Mouse (Mus musculus) neutrophil, adult 83 days (primary cell): ENCODE measurements around the gene Cuta. TPM values are rescaled to one million over a fixed set of nuclear protein-coding genes. Genes with fewer than 3 reads are reported as not detected.

Source experiments
- total RNA-seq, 2 experiments: library from RNA; stranded (reverse); gene quantifications; one replicate each; pipeline ENCODE4 v1.2.4; 2023

Cuta gene
- 10 to 100 TPM; 62.3 to 63.5 TPM for total RNA-seq

DNA sequence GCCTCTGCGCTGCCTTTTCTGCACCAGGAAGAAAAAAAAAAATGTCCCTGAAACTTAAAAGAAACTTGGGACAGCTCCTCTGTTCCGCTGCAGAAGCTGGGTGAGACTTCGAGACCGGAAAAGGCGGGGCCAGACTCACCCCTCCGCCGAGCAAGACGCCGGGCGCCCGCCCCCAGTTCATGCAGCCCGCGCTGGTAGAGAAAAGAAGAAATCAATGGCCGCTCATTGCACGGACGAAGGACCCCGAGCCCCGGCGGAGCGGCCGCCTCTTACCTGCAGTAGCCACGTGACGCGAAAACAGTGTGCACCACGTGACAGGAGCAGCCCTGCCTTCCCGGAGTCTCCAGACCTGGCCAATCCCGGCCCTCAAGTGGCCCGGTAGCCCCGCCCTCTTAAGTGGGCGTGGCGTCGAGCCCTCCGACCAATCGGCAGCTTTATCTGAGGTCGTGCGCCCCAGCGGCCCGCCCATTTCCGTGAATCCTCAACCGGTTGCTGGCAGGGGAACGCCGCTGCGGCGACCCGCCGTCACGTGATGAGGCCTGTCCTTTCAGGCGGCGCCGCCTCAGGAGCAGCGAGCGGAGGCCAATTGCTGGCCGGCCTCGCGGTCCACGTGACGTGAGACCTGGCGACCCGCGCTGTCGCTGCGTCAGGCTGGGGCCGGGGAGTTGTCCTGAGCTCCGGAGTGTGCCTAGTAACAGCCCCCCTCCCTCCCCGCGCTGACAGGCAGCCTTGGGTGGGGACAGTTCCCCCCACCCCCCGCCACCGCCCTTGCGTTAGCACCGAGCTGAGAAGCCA is at the start of gene Cuta:
Gene Cuta (minus strand): TSS at position 392 of the 795 bp plus-strand sequence.

DNA sequence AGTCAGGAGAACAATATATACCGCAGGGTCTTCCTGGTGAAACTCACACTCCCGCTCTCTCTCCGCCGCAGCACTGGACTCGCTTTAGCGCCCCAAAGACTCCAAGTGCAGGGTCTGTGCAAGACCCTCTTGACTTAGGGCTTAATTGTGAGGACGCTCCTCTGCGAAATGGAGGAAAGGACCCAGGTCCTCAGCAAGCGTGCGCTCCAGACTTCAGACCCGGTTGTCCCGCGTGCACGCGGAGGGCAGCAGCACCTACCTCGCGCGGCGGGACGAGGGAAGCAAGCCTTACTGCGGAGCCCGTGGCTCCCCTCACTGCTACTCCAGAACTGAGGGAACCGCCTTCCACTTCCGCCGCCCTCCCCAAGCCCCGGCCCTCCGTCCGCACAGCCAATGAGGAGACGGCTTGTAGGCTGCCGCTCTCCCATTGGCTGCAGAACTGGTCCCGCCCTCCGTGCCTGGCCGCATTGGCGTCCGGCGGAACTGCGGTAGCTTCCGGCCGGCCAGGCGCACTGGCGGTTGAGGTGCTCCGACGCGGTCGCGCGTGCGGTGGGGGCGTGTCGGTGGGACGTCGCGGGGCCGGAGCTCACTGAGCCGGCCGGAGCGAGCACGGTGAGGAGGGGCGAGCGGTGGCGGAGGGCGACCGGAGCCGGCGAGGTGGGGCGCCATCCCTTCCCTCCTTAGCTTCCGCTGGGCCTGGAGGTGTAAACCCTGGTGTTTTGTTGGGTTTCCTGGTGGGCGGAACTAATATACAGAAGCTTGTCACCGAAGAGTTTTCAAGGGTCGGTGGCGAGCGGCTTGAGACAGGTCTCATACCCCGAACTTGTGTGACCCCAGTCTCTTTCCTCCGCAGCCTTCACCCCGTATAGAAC is 33.6 kb upstream of the Cuta start, which contains the start of gene Zbtb9:
Gene Zbtb9 (plus strand): TSS at position 465 of the 872 bp plus-strand sequence.

DNA sequence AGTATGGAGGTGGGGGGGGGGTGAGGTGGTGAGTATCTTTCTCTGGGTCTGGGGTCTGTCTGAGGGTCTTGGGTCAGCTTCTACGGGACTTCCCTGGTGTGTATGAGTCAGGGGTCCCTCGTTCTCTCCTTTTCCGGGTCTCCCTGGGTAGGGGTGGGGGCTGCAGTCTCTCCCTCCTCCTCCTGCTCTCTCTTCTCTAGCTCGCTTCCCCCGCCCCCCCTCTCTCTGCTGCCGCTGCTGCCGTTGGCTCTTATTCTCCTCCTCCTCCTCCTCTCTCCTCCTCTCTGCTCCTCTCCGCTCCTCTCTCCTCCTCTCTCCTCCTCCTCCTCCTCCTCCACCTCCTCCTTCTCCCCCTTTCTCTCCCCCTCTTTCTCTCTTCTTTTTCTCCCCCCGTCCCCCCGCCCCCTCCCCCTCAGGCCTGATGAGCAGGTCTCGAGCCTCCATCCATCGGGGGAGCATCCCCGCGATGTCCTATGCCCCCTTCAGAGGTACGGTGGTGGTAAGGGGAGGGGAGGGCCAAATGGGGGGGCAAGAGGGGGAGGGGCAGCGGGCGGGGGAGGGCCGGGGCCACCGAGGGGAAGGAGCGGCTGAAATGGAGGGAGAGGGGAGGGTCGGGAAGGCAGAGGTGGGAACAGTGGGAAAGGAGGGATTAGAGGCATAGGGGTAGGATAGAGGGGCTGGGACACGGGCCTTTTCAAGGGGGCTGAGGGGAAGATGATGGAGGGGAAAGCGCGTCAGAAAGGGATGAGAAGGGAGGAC is 1.8 kb upstream of the Cuta start, which contains the start of gene Syngap1:
Gene Syngap1 (plus strand): TSS at position 223 of the 759 bp plus-strand sequence.

DNA sequence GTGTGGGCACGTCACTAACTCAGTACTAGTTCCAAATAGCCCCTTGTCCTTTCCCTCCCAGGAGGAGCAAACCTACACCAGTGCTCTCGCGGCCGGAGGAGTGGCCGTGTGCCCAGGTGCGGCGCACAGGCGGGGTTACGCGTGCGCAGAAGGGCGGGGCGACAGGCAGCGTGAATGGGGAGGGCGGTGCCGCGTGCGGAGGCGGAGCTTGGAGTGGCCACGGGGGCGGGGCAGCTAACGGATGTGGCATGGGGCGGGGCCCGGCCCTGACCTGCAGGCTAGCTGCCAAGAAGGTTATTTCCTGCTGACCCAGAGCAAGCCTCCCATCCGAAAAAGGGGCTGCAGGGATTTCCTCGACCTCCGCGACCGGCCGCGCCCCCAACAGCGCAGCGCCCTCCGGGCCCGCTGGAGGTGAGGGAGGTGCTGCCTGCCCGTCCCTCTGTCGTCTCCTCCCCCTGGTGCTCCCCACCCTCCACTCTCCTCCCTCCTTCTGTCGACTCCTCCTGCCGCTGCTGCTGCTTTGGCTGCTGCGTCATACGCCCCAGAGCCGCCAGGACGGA is 6.5 kb downstream of the Cuta start, which contains the start of gene Phf1:
Gene Phf1 (plus strand): TSS at position 214 of the 560 bp plus-strand sequence.

DNA sequence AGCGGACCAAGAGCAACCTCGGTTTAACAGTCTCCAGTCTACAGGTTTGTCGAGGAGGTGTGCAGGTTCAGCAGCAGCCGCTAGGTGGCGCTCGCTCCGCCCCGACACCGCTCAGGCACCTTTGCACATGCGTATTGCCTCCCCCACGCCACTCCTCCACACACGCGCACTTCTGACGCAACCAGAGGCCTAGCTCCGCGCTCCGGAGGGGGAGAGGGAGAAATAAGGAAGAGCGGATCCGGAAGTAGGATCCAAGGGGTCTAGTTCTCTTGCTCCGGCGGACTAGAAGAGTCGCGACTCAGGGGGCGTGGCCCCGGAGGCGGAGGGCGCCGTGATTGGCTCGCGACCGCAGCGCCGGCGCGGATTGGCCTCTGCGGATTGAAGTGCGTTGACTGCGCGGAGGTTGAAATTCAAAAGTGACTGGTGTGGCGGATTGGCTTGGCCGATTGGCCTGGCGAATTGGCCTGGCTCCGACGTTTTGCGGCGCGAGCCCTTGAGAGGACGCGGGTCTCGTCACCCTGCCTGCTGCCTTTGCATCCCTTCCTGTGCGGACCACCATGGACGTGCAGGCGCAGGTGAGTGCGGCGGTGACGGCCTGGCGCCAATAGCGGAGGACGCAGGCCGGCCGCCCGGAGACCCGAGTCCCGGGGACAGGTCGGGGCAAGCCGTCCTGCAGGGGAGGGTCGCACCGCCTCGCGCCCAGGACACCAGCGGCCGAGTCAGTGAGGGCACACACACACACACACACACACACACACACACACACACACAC is 22.5 kb downstream of the Cuta start, which contains the start of gene Kifc5b:
Gene Kifc5b (plus strand): TSS at position 381 of the 772 bp plus-strand sequence.

Other genes starting within 250 kb of the Cuta start
- 10 to 100 TPM; 42.7 to 52.5 TPM for gene Crebrf, start 223.9 kb downstream of the Cuta start, total RNA-seq
- gene Bnip1, start 158.5 kb downstream of the Cuta start, total RNA-seq = 10 to 100 TPM; 14.3 to 17.5 TPM
- not detected for gene Nkx2-5, start 94.6 kb downstream of the Cuta start, total RNA-seq
- 10 to 100 TPM; 20.7 to 24.2 TPM for gene Kifc5b, start 22.5 kb downstream of the Cuta start, total RNA-seq
- 10 to 100 TPM; 57.3 to 61.4 TPM for gene Phf1, start 6.5 kb downstream of the Cuta start, total RNA-seq
- gene Syngap1, start 1.7 kb upstream of the Cuta start, total RNA-seq = 1 to 10 TPM; 5.7 to 7.8 TPM
- 10 to 100 TPM in 1 of 2 experiments, 1 to 10 TPM in 1; 9.9 to 10.3 TPM for gene Zbtb9, start 33.6 kb upstream of the Cuta start, total RNA-seq
- 10 to 100 TPM; 73.2 to 78.1 TPM for gene Bak1, start 89.4 kb upstream of the Cuta start, total RNA-seq
- 1 to 10 TPM; 5.5 to 6.7 TPM for gene Itpr3, start 117.7 kb upstream of the Cuta start, total RNA-seq
- gene Uqcc2, start 194.3 kb upstream of the Cuta start, total RNA-seq = 10 to 100 TPM; 37.1 to 39.6 TPM
- under 1 TPM; 0.81 to 0.84 TPM for gene Ip6k3, start 228.2 kb upstream of the Cuta start, total RNA-seq